Mouse (Mus musculus): ENCODE measurements around the gene Birc2.

GRCm38 (mm10) chr9:7777652-7778051 is 59.2 kb downstream of the Birc2 start:
- no peak for TF ChIP-seq CTCF (IDR thresholded peaks at IDR 0.05; ENCODE audit: low read depth)
- no peak for TF ChIP-seq EP300 (IDR thresholded peaks at IDR 0.05; ENCODE audit: low read depth)
